Mouse (Mus musculus) left cerebral cortex, adult 18-20 months (tissue): ENCODE data around the gene S1pr5. TPM values are rescaled to one million over a fixed set of nuclear protein-coding genes. Genes with fewer than 3 reads are reported as not detected.
"Not testable (repeated sequence)": the region's sequence is repeated elsewhere in the genome, so short reads cannot be mapped to it uniquely, and the experiment has no call there.

ENCODE experiments used
- DNase-seq, 2 experiments: peaks; one replicate each; pipeline ENCODE4 v3.0.0; 2021 to 2022; ENCODE audit warnings: low spot score in 2 of 2, mixed read lengths in 1 of 2
- total RNA-seq, 2 experiments: library from RNA; stranded (reverse); gene quantifications; 2 replicates each; pipeline ENCODE4 v1.2.3; 2021

The S1pr5 gene
- total RNA-seq, 2 experiments from 2014 or later, result 9.7 to 10.7 TPM

DNA sequence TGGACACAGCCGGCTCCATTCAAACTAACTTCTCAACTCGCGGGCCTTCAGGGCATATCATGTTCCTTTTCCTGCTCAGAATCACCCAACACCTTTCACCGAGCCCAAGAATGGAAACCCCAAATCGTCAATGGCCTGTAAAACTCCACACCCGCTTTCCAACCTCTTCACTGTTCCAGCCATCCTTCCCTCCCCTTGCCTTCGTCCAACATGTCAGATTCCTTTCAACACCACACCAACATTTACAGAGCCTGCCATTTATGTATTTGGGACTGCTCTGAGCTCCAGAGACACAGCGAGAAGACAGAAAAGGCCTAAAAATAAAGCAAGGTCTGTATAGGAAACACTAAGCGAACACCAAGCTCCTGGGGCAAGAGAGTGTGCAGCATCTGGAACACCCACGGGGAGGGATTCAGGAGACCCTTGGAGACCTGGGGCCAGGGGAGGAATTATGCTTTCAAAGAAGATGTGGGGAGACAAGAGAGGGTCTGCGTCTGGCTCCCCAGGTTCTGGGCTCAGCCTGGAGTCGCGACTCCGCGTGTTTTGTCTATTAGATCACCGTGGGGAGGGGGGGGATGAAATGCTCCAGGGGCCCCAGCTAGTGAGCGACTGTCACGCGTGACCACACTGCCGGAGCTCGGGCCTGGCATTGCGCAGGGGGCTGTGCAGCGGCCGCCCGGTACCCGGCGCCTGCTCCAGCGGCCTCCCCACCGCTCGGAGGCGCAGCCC, 10.1 kb downstream of the S1pr5 start:
- DNase-seq, result no peak

DNA sequence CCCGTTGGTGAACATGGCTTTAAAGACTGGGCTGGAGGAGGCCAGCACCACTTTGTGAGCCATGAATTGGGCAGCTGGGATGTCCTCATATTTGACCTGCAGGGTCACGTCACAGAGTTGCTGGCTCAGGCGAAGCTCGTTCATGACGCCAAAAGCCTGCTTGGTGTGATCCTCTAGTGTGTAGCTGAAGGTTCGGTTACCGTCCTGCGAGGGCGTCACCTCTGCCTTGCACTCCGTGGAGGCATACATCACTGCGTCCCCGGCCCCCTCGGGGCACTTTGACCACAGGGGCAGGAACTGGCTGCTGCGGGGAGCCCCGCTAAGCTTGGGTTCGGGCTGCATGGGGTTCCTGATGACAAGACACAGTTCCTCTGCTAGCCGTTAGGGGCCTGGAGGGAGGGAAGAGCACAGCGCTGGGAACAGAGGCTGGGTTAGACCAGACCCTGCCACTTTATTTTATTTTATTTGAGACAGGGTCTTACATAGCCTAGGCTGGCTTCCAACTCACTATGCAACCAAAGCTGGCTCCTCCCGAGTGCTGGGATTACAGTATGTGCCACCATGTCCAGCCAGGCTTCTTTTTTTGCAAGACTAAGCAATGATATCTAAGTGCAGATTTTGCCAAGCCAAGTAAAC, 10.8 kb downstream of the S1pr5 start:
- peak in 1 of 2 experiments; percentile 36 for DNase-seq

DNA sequence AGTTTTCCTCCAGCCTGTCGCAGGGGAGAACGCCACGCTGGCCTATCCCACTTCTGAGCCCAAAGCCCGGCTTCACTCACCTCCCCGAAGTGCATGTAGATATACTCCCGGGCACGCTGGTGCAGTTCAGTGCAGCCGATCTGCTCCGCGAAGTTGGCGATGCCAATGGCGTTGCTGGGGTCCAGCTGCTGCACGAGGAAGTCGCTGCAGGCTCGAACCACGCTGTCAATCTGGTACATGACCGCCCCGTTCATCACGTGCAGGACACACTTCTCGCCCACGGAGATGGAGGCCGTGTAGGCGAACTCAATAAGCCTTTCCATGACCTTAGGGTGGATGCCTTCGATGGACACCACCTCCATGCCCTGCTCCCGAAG, 11.3 kb downstream of the S1pr5 start:
- no peak for DNase-seq

DNA sequence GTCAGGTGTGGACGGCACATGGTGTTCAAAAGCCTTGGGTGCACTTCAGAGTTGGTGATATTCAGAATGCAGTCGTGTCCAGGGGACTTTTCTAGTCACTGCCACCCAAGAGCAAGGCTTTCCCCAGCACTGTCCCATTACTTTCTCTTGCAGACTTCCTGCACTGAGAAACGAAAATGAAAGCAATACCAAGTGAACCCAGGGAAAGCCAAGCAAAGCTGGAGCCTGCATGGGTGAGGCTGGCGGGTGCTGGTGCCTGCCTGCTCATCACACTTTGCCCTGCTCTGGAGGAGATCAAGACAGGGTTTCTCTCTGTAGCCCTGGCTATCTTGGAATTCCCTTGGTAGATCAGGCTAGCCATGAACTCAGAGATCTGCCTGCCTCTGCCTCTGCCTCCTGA, 12.9 kb downstream of the S1pr5 start:
- no peak for DNase-seq

DNA sequence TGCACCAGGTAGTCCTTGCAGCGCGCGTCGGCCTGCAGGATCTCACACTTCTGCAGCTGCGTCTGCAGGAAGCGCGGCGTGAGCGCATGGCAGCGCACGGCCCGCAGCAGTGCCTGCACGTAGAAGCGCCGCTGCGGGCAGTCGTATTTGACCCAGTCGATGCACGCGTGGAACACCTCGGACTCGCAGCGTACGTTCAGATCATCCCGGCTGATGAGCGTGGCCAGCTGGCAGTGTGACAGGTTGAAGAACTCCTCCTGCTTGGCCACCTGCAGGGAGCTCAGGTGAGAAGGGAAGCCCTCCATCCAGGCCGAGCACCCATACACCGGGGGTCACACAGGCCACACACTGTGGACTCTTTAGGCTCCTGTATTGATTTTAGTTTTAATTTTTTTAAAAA, 14.4 kb downstream of the S1pr5 start:
- DNase-seq, result no peak

DNA sequence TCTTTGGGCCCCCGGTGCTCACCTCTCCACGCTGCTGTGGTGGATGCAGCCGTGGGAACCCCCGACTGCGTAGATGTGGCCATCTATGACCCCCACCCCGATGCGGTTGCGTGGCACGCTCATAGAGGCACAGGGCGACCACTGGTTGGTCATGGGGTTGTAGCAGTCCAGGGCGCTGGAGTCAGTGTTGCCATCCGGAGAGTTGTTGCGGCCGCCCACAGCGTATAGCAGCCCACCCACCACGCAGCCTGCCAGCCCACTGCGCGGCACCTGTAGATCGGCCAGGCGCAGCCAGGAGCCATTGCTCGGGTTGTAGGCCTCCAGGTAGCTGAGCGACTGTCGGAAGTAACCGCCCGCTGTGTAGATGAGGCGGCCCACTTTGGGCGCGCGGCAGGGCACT, 14.9 kb downstream of the S1pr5 start:
- DNase-seq, result no peak

DNA sequence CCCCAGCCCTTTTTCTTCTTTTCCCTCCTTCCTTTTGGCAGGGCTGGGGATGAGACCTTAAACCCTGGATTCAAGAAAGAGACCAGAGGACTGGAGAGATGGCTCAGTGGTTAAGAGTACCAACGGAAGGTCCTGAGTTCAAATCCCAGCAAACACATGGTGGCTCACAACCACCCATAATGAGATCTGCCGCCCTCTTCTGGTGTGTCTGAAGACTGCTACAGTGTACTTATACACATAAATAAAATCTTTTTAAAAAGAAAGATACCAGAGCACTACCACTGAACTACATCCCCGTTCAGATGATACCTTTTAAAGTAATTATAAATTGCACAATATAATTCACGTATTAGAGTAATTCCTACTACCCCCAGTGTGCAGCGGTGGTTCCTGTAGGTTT, 15.4 kb downstream of the S1pr5 start:
- DNase-seq, result no peak

DNA sequence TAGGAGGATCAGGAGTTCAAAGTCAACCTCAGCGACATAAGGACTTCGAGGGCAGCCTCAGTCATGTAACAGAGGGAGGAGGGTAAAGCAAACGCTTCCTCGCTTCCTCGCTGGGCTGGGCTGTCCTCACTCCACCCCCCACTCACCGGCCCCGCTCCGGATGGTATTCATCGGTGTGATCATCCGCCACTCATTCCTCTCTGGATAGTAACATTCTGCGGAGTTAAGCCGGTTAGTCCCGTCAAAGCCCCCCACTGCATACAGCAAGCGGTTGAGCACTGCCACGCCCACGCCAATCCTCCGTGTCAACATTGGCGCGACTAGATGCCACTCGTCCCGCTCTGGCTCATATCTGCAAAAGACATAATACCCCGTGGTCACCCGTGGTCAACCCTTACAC, 16.7 kb downstream of the S1pr5 start:
- DNase-seq, result no peak

DNA sequence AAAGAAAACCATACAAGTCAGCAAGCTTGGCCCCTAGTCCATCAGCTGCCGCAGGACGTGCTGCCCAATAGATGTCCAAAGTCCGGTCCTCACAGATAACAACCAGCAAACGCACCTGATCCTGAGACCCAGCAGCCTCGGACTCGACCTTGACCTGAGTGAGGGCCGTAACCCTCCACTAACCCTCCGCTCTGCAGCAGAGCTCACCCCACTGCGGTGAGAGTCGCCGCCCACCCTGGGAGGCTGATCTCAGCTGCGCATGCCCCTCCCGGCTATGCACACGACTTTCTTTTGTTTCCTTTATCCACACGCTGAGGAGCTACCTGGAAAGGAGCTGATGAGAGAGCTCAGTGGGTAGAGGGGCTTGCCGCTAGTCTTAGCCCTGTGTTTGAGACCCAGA, 20.9 kb downstream of the S1pr5 start:
- no peak for DNase-seq

DNA sequence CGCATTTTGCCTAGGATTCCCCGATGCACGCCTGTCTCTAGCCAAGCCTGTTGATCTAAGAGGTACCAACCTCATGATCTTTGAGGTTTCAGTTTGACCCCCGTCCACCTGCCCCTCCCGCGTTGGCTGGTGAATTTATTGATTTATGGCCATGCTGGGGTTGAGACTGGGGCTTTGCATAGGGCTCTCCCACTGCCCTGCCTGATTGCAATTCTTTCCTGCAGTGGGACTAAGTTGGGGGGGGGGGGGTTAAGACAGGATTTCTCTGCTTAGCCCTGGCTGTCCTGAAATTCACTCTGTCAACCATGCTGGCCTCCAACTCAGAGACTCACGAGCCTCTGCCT, 22.9 kb downstream of the S1pr5 start:
- DNase-seq, result no peak

DNA sequence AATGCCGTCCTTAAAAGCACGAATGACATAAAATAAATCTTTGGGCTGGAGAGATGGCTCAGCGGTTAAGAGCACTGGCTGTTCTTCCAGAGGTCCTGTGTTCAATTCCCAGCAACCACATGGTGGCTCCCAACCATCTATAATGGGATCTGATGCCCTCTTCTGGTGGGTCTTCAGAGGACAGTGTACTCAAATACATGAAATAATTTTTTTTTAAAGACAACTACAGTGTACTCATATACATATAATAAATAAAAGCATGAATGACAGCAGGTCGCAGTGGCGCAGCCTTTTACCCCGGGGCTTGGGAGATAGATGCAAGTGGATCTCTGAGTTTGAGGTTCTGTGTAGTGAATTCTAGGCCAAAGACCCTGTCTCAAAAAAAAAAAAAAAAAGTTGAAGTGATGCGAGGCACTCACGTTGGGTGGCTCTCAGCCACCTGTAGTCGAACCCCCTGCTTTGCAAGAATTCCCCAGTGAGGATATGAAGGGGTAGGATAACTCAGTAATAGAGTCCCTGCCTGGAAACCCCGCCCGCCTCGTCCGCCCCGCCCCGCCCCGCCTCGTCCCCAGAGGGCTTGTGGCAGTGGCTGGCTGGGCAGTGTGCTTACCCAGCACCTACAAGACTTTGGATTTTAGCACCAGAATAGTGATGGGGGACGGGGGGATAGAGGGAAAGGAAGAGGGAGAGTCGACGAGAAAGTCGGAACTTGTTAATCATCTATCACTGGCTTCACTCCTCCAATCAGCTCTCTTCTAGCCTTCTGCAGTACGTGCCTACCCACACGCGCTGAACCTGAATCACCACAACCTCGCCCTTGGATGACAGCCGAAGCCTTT, 23.4 kb downstream of the S1pr5 start:
- no peak for DNase-seq

DNA sequence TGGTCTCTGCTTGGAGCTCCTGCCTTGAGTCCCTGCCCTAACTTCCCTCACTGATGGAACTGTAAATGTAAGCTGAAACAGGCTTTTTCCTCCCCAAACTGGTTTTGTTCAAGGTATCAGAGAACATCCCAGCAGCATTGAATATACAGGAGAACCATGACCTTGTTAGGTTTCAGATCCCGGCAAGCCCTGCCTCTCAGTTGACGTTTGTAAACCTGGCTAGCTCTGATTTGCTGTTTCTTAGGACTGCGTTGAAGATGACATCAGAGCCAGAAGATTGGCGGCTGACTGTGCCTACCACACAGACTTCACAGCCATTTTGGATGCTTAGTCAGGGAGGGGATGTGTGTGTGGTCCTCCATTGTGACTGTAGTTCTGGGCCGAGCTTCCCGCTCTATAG, 24.3 kb downstream of the S1pr5 start:
- DNase-seq, result no peak

DNA sequence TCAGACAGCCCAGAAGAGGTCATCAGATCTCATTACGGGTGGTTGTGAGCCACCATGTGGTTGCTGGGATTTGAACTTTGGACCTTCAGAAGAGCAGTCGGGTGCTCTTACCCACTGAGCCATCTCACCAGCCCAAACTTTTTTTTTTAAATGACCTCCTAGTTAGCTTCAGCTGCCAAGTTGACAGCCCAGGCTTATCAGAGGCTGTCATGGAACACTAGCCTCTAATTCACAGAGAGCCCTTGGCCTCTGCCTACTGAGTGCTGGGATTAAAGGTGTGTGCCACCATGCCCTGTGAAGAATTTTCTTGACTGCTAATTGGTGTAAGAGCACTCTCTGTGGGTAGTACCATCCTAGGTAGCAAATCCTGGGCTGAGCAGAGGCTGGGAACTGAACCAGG, 24.8 kb downstream of the S1pr5 start:
- not testable (repeated sequence) for DNase-seq

DNA sequence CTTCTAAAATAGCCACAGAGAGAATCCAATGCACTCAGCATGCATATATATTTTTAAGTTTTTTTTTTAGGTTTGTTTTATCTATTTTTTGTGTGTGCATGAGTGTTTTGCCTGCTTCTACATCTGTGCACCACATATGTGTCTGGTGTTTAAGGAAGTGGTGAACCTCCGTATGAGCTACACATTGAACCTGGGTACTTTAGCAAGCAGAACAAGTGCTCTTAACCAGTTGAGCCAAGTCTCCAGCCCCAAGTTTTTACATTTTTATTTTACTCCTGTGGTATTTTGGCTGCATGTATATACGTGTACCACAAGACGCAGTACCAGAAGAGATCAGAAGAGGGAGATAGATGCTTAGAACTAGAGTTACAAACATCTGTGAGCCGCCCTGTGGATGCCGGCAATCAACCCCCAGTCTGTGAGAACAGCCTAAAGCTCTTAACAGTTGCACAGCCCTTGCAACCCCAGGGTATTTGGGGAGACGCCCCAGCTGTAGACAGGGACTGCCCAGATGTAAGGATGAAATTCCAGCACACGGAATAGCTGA, 26.8 kb downstream of the S1pr5 start:
- DNase-seq, result peak in 1 of 2 experiments; percentile 50

DNA sequence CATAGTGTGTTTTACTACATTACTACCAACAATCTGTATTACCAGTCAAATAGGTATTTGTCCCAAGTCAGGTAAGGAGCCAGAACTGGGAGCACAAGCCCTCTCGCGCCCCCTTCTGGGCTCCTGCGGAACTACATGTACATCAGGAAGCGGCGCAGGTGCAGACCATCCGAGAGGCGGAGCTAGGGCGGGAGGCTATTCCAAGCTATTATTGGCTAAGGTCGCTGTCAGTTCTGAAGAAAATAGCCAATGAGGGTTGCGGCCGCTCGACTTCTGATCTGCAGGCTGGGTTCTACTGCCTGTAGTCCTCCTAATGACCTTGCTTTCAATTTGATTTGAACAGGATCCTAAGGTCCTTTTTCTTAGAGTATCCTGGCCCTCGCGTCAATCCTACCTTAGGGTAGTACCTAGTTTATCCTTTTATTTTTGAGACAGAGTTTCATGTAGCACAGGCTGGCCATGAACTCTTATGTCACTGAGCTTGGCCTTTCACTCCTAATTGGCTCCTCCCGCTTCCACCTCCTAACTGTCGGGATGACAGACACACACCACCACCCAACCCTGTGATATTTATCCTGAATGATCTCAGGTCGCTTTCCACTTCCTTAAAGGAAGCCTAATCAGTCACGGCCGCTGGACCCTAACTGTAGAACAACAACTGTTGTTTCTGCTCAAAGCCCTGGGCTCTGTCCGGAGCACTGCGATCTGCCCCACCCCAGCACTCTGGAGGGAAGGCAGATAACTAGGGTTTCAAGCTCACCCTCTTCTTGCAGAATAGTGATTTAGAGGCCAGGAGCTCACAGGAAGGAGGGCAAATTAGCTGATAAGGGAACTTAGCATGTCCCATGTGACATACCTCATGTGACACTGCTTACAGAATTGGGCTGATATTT, 27.5 kb downstream of the S1pr5 start:
- peak; percentile 93 for DNase-seq

DNA sequence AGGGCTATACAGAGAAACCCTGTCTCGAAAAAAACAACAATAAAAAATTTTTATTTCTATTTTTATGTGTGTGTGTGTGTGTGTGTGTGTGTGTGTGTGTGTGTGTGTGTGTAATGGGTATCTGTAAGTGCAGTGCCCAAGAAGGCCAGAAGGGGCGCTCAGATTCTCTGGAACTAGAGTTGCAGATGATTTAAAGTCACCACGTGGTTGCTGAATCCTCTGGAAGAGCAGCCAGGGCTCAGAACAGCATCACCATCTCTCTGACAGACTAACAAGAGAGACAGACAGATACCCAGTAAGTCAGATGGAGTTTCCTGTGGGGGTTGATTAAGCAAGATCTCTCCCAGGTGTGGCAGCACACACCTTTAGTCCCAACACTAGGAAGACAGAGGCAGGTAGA, 28.4 kb downstream of the S1pr5 start:
- DNase-seq, result no peak

DNA sequence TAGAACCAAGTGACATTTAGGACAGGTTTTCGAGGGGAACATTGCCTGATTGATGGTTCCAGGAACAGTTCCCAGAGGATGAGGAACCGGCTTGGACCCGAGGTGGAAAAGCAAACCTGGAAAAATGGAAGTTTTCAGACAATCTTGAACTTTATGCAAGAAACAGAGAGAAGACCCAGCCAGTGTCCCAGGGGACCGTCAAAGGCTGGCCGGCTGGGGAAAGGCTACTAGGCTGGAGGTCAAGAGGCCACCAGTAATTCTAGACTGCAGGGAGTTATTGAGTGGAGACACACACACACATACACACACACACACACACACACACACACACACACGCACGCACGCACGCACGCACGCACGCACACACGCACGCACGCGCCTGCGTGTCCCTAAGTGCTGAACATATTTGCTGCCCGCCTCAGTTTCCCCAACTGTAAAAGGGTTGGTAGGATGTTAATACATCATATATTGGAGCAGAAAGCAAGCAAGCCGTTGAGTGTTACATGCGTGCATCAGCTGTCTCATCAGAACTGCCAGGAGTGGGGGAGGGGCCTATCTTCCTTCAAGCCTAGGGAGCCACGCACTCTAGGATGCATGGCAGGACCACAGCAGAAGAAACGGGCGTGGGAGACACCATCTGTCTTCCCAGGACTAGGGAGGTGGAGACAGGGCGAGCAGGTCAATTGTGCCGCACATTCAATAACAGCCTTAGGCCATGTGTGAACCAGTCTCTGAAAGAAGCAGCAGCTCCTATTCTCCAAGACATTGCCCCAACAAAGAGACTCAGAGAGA, 32.0 kb downstream of the S1pr5 start:
- DNase-seq, result peak in 1 of 2 experiments; percentile 37

DNA sequence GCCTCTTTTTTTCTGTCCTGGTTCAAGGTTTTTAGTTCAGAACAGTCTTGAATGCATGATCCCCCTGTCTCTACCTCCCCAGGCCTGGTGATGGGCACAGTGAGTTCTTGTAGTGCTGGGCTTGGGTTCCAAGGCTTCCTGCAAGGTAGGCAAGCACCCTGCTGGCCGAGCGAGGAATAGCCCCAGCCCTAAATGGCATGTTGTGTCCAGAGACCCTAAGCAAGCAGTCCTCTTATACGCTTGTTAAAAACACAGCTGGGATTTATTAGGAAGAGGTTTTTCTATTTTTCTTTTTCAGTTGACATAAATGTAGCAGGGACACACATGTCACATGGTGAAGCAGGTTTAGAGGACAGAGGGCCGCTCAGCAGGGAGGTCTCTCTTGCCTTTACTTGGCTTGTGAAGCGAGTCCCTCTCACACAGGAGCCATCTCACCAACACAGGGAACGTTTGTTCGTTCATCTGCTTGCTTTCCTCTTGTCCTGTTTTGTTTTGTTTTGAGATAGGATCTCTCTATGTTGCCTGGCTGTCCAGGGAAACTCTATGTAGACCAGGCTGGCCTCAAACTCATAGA, 34.5 kb downstream of the S1pr5 start:
- no peak for DNase-seq

DNA sequence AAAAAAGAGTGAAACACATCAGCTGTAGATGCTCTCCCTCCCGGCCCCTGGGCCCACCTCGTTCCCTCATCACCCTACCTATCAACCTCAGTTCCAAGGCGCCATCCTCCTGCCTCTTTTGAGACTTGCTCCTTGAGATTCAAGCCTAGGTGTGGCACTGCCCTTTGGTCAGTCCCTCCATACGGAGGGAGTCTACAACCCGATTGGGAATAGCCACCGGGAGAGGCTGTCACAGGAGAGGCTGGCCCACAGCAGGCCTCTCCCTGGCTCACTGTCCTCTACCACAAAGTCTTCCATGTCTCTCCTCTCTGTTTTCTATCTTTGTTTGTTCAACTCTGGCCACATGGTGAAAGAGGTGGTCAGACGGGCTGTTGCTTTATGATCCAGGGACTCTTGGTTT, 36.6 kb downstream of the S1pr5 start:
- DNase-seq, result no peak

DNA sequence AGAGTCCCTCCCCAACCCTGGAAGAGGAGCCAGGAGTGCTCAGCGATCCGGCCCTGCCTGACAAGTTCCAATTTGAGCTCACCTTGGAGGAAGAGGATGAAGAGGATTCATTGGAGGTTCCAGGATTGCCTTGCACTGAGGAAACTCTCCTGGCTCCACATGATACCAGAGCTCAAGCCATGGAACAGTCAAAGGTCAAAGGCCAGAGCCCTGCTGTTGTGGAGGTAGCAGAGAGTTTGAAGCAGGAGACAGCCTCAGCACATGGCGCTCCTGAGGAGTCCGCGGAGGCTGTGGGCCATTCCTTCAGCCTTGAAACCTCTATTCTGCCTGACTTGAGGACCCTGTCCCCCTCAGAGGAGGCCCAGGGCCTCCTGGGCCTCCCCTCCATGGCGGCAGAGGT, 37.4 kb downstream of the S1pr5 start:
- DNase-seq, result no peak
